Mouse (Mus musculus) CH12.LX (cell line): ENCODE data around the gene Mrpl23. TPM values are rescaled to one million over a fixed set of nuclear protein-coding genes. Genes with fewer than 3 reads are reported as not detected.

ENCODE experiments used
- DNase-seq: peaks from one replicate; pipeline ENCODE4 v3.0.0-alpha.2; 2013; ENCODE audit errors: extremely low read depth
- H3K27ac ChIP-seq: 2 replicates; pipeline ENCODE4 v1.5.1; 2012; ENCODE audit warnings: low read depth, mild to moderate bottlenecking, control low read depth, moderate library complexity; ENCODE audit not compliant: insufficient read depth
- H3K27me3 ChIP-seq: replicated peaks from 2 replicates; pipeline ENCODE3; 2012; ENCODE audit warnings: inconsistent platforms
- H3K36me3 ChIP-seq, 2 experiments: replicated peaks in 1 of 2; 2 replicates each; pipeline versions ENCODE3 to v1.6.1; 2012; ENCODE audit warnings: inconsistent platforms in 1 of 2, low read length in 1 of 2, mild to moderate bottlenecking in 1 of 2, mixed read lengths in 1 of 2, moderate library complexity in 1 of 2; ENCODE audit not compliant: control insufficient read depth in 1 of 2, insufficient read depth in 1 of 2
- H3K4me1 ChIP-seq, 2 experiments: 2 replicates each; pipeline ENCODE4 v1.6.1; 2012; ENCODE audit warnings: inconsistent platforms in 1 of 2, moderate library complexity in 1 of 2; ENCODE audit not compliant: insufficient read depth in 2 of 2, control insufficient read depth in 1 of 2
- H3K4me2 ChIP-seq: 2 replicates; pipeline ENCODE4 v1.6.1; 2012; ENCODE audit warnings: low read depth, mild to moderate bottlenecking, control low read depth; ENCODE audit not compliant: poor library complexity, insufficient read depth, severe bottlenecking
- H3K4me3 ChIP-seq, 3 experiments: fragments of 150-350 bp in 1 of 3; sonication (generic) in 1 of 3; replicated peaks in 1 of 3; 2 replicates each; pipeline versions ENCODE3 to v1.5.1; 2011 to 2012; ENCODE audit warnings: low read depth in 2 of 3, low read length in 2 of 3, mild to moderate bottlenecking in 2 of 3, moderate library complexity in 2 of 3, control low read depth in 1 of 3, improper control_type of control experiment in 1 of 3, inconsistent platforms in 1 of 3, mixed read lengths in 1 of 3; ENCODE audit not compliant: poor library complexity in 1 of 3
- H3K79me2 ChIP-seq: replicated peaks from 2 replicates; pipeline ENCODE4 v1.6.1; 2012; ENCODE audit warnings: mild to moderate bottlenecking, moderate library complexity; ENCODE audit not compliant: control insufficient read depth, poor library complexity, insufficient read depth, severe bottlenecking; ENCODE audit errors: extremely low read depth
- H3K9ac ChIP-seq: 2 replicates; pipeline ENCODE4 v1.6.1; 2012; ENCODE audit warnings: low read depth, mild to moderate bottlenecking, control low read depth, moderate library complexity; ENCODE audit not compliant: insufficient read depth
- H3K9me3 ChIP-seq: replicated peaks from 2 replicates; pipeline ENCODE3; 2012; ENCODE audit warnings: low read length, inconsistent platforms, mixed read lengths
- BHLHE40 ChIP-seq: IDR thresholded peaks from 2 replicates; pipeline ENCODE4 v1.6.1; 2011; ENCODE audit warnings: mild to moderate bottlenecking, low read depth, low read length, improper control_type of control experiment
- CHD2 ChIP-seq: IDR thresholded peaks from 2 replicates; pipeline ENCODE4 v1.6.1; 2011; ENCODE audit warnings: low read length, improper control_type of control experiment
- CTCF ChIP-seq, 2 experiments: IDR thresholded peaks in 1 of 2; conservative IDR thresholded peaks in 1 of 2; 2 replicates each; pipeline ENCODE4 v1.5.1; 2011 to 2012; ENCODE audit warnings: low read depth in 2 of 2, low read length in 2 of 2, improper control_type of control experiment in 1 of 2, inconsistent platforms in 1 of 2, mild to moderate bottlenecking in 1 of 2, moderate library complexity in 1 of 2
- E2F4 ChIP-seq: IDR thresholded peaks from 2 replicates; pipeline ENCODE4 v1.6.1; 2011; ENCODE audit warnings: low read depth, low read length, improper control_type of control experiment; ENCODE audit not compliant: insufficient replicate concordance
- JUND ChIP-seq: conservative IDR thresholded peaks from 2 replicates; pipeline ENCODE4 v1.6.1; 2011; ENCODE audit warnings: low read depth, low read length, improper control_type of control experiment
- KAT2A ChIP-seq: IDR thresholded peaks from 2 replicates; pipeline ENCODE4 v1.6.1; 2012; ENCODE audit warnings: low read length, improper control_type of control experiment, inconsistent platforms; ENCODE audit not compliant: insufficient replicate concordance
- MAX ChIP-seq: IDR thresholded peaks from 2 replicates; pipeline ENCODE4 v1.6.1; 2011; ENCODE audit warnings: low read length, improper control_type of control experiment
- MEF2A ChIP-seq: IDR thresholded peaks from 2 replicates; pipeline ENCODE4 v1.6.1; 2014; ENCODE audit warnings: low read depth, mild to moderate bottlenecking, inconsistent platforms, low read length, improper control_type of control experiment, borderline replicate concordance
- POLR2A ChIP-seq: IDR thresholded peaks from 2 replicates; pipeline ENCODE4 v1.6.1; 2011; ENCODE audit warnings: low read depth, mild to moderate bottlenecking, improper control_type of control experiment, low read length
- POLR2AphosphoS2 ChIP-seq: IDR thresholded peaks from 2 replicates; pipeline ENCODE4 v1.6.1; 2011; ENCODE audit warnings: low read depth, low read length, improper control_type of control experiment
- SIN3A ChIP-seq: IDR thresholded peaks from 2 replicates; pipeline ENCODE4 v1.6.1; 2012; ENCODE audit warnings: low read length, improper control_type of control experiment, inconsistent platforms
- TCF12 ChIP-seq: IDR thresholded peaks from 2 replicates; pipeline ENCODE4 v1.6.1; 2014; ENCODE audit warnings: low read depth, mild to moderate bottlenecking, inconsistent platforms, low read length, improper control_type of control experiment
- UBTF ChIP-seq: IDR thresholded peaks from 2 replicates; pipeline ENCODE4 v1.6.1; 2012; ENCODE audit warnings: low read depth, mild to moderate bottlenecking, inconsistent platforms, low read length, improper control_type of control experiment, moderate library complexity
- ZC3H11A ChIP-seq: IDR thresholded peaks from 2 replicates; pipeline ENCODE4 v1.6.1; 2012; ENCODE audit warnings: low read depth, mild to moderate bottlenecking, inconsistent platforms, low read length, improper control_type of control experiment
- ZMIZ1 ChIP-seq: IDR thresholded peaks from 2 replicates; pipeline ENCODE4 v1.6.1; 2012; ENCODE audit warnings: low read depth, mild to moderate bottlenecking, inconsistent platforms, low read length, improper control_type of control experiment
- dilution Hi-C: fragments of 300-500 bp; cut with MboI; formaldehyde crosslinking; loops from 2 replicates; pipeline ENCODE4 v1.14.3; 2020; ENCODE audit warnings: low sequenced_read_pairs; ENCODE audit not compliant: extremely low pct_unique_long_range_greater_than_20kb, extremely low pct_ligation_motif_present
- in situ Hi-C: fragments of 300-500 bp; cut with MboI; formaldehyde crosslinking; loops from 3 replicates; pipeline ENCODE4 v1.14.3; 2019; ENCODE audit warnings: low sequenced_read_pairs, low pct_ligation_motif_present, low pct_unique_long_range_greater_than_20kb, mixed read lengths
- polyA plus RNA-seq: library from polyadenylated mRNA; unstranded; fragments of >175 nt; gene quantifications from 2 replicates; pipeline ENCODE4 v1.2.1, GENCODE M21; 2012; ENCODE audit warnings: low read depth; ENCODE audit not compliant: insufficient read length
- total RNA-seq, 2 experiments: library from RNA; depleted of rRNA; stranded (reverse); fragments of 300-350 nt in 1 of 2; fragments of >200 nt in 1 of 2; gene quantifications; 2 replicates each; pipeline ENCODE4 v1.2.3; 2012 to 2014

Gene Mrpl23
- total and polyA plus RNA-seq, 3 experiments = 8.3 to 71.2 (median 70.8) TPM

GRCm38 (mm10) chr7:142556089-142556476, 23.6 kb downstream of the Mrpl23 start:
- Histone ChIP-seq H3K9me3 (no peaks in the 10 kb centered on the region), H3K27me3 (peaks cover 82% of the 10 kb centered on the region), H3K4me1 (no peaks in the 10 kb centered on the region), H3K27ac (no peak overlapping the region), H3K9ac (no peak overlapping the region), H3K79me2 (no peaks in the 10 kb centered on the region), H3K36me3 (no peaks in the 10 kb centered on the region), H3K4me2 (no peak overlapping the region), H3K4me3 (no peak overlapping the region)
- TF ChIP-seq JUND (no peak), TCF12 (no peak), E2F4 (no peak), CTCF (conservative IDR thresholded peaks at IDR 0.05 in 1 of 2, IDR thresholded peaks at IDR 0.05 in 1 of 2; ENCODE audit: low read depth in 2 of 2, low read length in 2 of 2) (no peak), KAT2A (no peak), UBTF (no peak), ZC3H11A (no peak)
- DNase-seq = no peak
- in situ Hi-C loops = no loop called here
- dilution Hi-C loops = no loop called here

GRCm38 (mm10) chr7:142557696-142558095, 25.2 kb downstream of the Mrpl23 start:
- TF ChIP-seq POLR2A = no peak
- no peak for TF ChIP-seq POLR2AphosphoS2
- TF ChIP-seq ZMIZ1 = no peak
- TF ChIP-seq E2F4 = no peak
- TF ChIP-seq BHLHE40 = no peak
- no peak for TF ChIP-seq CHD2
- no peak for TF ChIP-seq MEF2A
- TF ChIP-seq MAX = no peak
- TF ChIP-seq SIN3A = no peak
- no peak for TF ChIP-seq KAT2A
- no peak overlapping the region for H3K4me2 ChIP-seq

More at GRCm38 (mm10) chr7:142557696-142558095, 25.2 kb downstream of the Mrpl23 start:
- no peak for DNase-seq
- H3K4me3 ChIP-seq = no peak overlapping the region
- H3K9me3 ChIP-seq = no peaks in the 10 kb centered on the region
- in situ Hi-C loops (no loop called here), dilution Hi-C loops (no loop called here)
- H3K27me3 ChIP-seq = peaks cover 87% of the 10 kb centered on the region
- no peak overlapping the region for H3K27ac ChIP-seq
- H3K36me3 ChIP-seq = no peaks in the 10 kb centered on the region
- no peaks in the 10 kb centered on the region for H3K79me2 ChIP-seq
- H3K4me1 ChIP-seq = no peaks in the 10 kb centered on the region
- H3K9ac ChIP-seq = no peak overlapping the region
